Mouse (Mus musculus) thymus, adult 2 months (tissue): ENCODE results near the gene Olfr1080.

Experiments used
- CTCF ChIP-seq: fragments of 200-500 bp; IDR thresholded peaks from 2 replicates; pipeline ENCODE4 v1.5.1; 2012; ENCODE audit warnings: mild to moderate bottlenecking, control low read depth, low read length, moderate library complexity, borderline replicate concordance; ENCODE audit not compliant: control insufficient read depth, poor library complexity, insufficient read depth; ENCODE audit errors: extremely low read depth
- POLR2A ChIP-seq: fragments of 200-500 bp; IDR thresholded peaks from 2 replicates; pipeline ENCODE4 v1.6.1; 2012; ENCODE audit warnings: mild to moderate bottlenecking, low read length, control low read depth, moderate library complexity; ENCODE audit not compliant: control insufficient read depth, poor library complexity, insufficient read depth; ENCODE audit errors: extremely low read depth

DNA sequence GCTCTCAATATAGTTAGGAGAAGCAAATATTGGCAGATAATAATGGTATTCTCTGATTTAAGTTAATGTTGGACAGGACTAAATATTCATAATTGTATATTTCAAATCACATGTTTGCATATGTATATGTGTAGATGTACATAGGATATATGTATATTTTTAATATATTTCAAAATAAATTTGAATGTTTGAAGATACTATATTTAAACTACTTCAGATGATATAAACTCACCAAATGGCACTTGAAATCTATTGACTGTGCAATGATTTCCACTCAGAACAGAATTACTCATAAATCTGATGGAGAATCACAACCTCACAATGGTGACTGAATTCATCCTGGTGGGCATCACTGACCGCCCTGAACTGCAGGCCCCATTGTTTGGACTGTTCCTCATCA is 49.9 kb downstream of the Olfr1080 start, which contains the start of gene Olfr1076:
- TF ChIP-seq CTCF (no peak), POLR2A (no peak)
